Mouse (Mus musculus) limb, embryonic 11.5 days (tissue): ENCODE measurements around the gene Obox6. TPM values are rescaled to one million over a fixed set of nuclear protein-coding genes. Genes with fewer than 3 reads are reported as not detected.

Experiments
- ATAC-seq: fragments of 200-750 bp; cut with Nextera tagmentation; 2 replicates; pipeline ENCODE4 v1.8.0; 2017; ENCODE audit warnings: low read depth; ENCODE audit not compliant: insufficient number of reproducible peaks, low FRiP score, low TSS enrichment
- DNase-seq: peaks from one replicate; pipeline ENCODE4 v3.0.0-alpha.2; 2015; ENCODE audit warnings: low spot score
- H3K27ac ChIP-seq: fragments of 300-500 bp; sonication (generic); replicated peaks from 2 replicates; pipeline ENCODE4 v1.5.1; 2014; ENCODE audit warnings: low read depth, mild to moderate bottlenecking, low read length
- H3K27me3 ChIP-seq: fragments of 300-500 bp; sonication (generic); 2 replicates; pipeline ENCODE4 v1.6.1; 2014; ENCODE audit warnings: mild to moderate bottlenecking, low read length, mixed read lengths; ENCODE audit not compliant: control insufficient read depth, insufficient read depth
- H3K36me3 ChIP-seq: fragments of 300-500 bp; sonication (generic); 2 replicates; pipeline ENCODE4 v1.6.1; 2014; ENCODE audit warnings: mild to moderate bottlenecking, low read length, moderate library complexity, mixed read lengths; ENCODE audit not compliant: control insufficient read depth, insufficient read depth
- H3K4me1 ChIP-seq: fragments of 300-500 bp; sonication (generic); 2 replicates; pipeline ENCODE4 v1.6.1; 2014; ENCODE audit warnings: low read length, mixed read lengths; ENCODE audit not compliant: control insufficient read depth, insufficient read depth
- H3K4me2 ChIP-seq: fragments of 300-500 bp; sonication (generic); 2 replicates; pipeline ENCODE4 v1.6.1; 2014; ENCODE audit warnings: low read depth, mild to moderate bottlenecking, moderate library complexity; ENCODE audit not compliant: severe bottlenecking
- H3K4me3 ChIP-seq: fragments of 300-500 bp; sonication (generic); 2 replicates; pipeline ENCODE4 v1.5.1; 2014; ENCODE audit warnings: low read depth, low read length
- H3K9ac ChIP-seq: fragments of 300-500 bp; sonication (generic); 2 replicates; pipeline ENCODE4 v1.6.1; 2014; ENCODE audit warnings: mild to moderate bottlenecking, low read length
- H3K9me3 ChIP-seq: fragments of 300-500 bp; sonication (generic); 2 replicates; pipeline ENCODE4 v1.6.1; 2016; ENCODE audit warnings: low read length; ENCODE audit not compliant: control insufficient read depth
- WGBS: fragments of 180-500 bp; shearing (Covaris S2); extraction: QIAGEN DNeasy Blood & Tissue Kit; methylation state at CpG from one replicate; pipeline ENCODE4 v1.1.7; 2014; 5-methylcytosine and 5-hydroxymethylcytosine counted together
- polyA plus RNA-seq: library from polyadenylated mRNA; unstranded; fragments of >200 nt; fragmentation: Nextera tagmentation; extraction: Ambion mirVana; gene quantifications from 2 replicates; pipeline ENCODE4 v1.2.1, GENCODE M21; 2014

Gene Obox6
- polyA plus RNA-seq, result not detected in 2 replicates

DNA sequence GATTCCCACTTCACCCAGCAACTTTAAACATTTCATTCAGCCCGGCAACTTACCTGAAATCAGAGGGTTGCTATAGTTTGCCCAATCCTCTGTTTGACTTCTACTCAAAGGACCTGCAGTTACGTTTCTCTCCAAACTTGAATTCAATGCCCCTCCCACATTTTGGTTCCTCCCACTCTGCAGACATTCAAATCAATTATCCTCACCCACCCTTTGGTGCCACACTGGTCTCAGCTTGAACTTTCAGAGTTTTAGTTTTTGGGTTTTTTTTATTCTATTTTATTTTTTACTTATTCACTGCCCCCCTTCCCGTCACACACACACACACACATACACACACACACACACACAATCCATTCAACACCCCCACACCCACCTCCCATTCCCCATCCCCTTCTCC is at the start of gene Obox6:
Gene Obox6, minus strand, starts transcription at position 101 of the 400 bp plus-strand sequence.
- no peaks in the 10 kb centered on the region for H3K27me3 ChIP-seq
- H3K4me3 ChIP-seq, result no peak within 1 kb of the TSS
- H3K36me3 ChIP-seq, result no peaks in the 10 kb centered on the region
- no peak within 1 kb of the TSS for H3K27ac ChIP-seq
- peaks cover 8% of the 10 kb centered on the region; the same call in 1 of the 2 replicates for H3K9me3 ChIP-seq
- H3K4me2 ChIP-seq, result no peak within 1 kb of the TSS
- no peak for DNase-seq
- no peak within 1 kb of the TSS for H3K9ac ChIP-seq
- no peak for ATAC-seq
- WGBS, result 93% methylated on average over 3 of the region's 3 CpGs
- no peaks in the 10 kb centered on the region for H3K4me1 ChIP-seq

DNA sequence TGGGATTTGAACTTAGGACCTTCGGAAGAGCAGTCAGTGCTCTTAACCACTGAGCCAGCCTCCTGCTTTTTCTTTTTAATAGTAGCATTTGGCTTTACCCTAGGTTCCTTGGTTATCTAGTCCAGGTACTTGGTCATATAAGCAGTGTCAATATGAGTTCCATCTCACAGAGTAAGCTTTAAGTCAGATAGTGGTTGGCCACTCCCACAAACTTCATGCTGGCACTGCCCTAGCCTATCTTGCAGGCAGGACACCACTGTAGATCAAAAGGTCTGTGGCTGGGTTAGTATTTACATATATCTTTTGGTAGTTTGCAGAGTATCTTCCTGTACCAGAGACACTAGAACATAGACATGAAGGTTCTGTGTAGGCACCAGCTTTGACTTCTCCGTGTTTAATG is 44.6 kb upstream of the Obox6 start:
- H3K27me3 ChIP-seq, result no peaks in the 10 kb centered on the region
- 94% methylated on average over 2 of the region's 2 CpGs for WGBS
- DNase-seq (no peak), ATAC-seq (no peak)
- H3K36me3 ChIP-seq, result no peaks in the 10 kb centered on the region
- H3K4me2 ChIP-seq, result no peak overlapping the region
- no peaks in the 10 kb centered on the region for H3K9me3 ChIP-seq
- H3K27ac ChIP-seq, result no peak overlapping the region
- H3K4me1 ChIP-seq, result no peaks in the 10 kb centered on the region
- H3K9ac ChIP-seq, result no peak overlapping the region
- H3K4me3 ChIP-seq, result no peak overlapping the region

- Histone ChIP-seq H3K9me3 (no peaks in the 10 kb centered on the region), H3K27me3 (no peaks in the 10 kb centered on the region), H3K27ac (no peak within 1 kb of the TSS), H3K4me1 (no peaks in the 10 kb centered on the region), H3K4me2 (no peak within 1 kb of the TSS), H3K9ac (no peak within 1 kb of the TSS), H3K4me3 (no peak within 1 kb of the TSS), H3K36me3 (no peaks in the 10 kb centered on the region)
- ATAC-seq (no peak), DNase-seq (no peak)
- WGBS, result 93% methylated on average over 2 of the region's 2 CpGs
These were observed 42.8 kb upstream of the Obox6 start, which contains the start of gene Crxos for GRCm38 (mm10) chr7:15882317-15882716. Gene Crxos, plus strand, starts transcription at chr7:15882617.

DNA sequence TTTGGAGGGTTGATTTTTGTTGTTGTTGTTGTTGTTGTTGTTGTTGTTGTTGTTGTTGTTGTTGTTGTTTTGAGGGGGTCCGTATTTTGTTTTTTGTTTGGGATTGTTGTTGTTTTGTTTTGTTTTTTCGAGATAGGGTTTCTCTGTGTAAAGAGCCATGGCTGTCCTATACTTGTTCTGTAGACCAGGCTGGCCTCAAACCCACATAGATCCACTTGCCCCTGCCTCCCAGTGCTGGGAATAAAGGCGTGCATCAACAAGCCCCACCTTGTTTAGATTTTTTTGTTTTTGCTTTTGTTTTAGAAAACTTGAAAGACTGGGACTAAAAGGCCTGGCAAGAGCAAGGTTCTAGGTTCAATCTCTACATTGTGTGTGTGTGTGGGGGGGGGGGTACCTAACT is 42.4 kb upstream of the Obox6 start:
- ATAC-seq (no peak), DNase-seq (no peak)
- H3K4me3 ChIP-seq, result no peak overlapping the region
- H3K27me3 ChIP-seq, result no peaks in the 10 kb centered on the region
- H3K27ac ChIP-seq, result no peak overlapping the region
- no peaks in the 10 kb centered on the region for H3K9me3 ChIP-seq
- WGBS, result 76% methylated on average over 3 of the region's 3 CpGs
- H3K9ac ChIP-seq, result no peak overlapping the region
- no peaks in the 10 kb centered on the region for H3K4me1 ChIP-seq
- no peak overlapping the region for H3K4me2 ChIP-seq
- no peaks in the 10 kb centered on the region for H3K36me3 ChIP-seq

DNA sequence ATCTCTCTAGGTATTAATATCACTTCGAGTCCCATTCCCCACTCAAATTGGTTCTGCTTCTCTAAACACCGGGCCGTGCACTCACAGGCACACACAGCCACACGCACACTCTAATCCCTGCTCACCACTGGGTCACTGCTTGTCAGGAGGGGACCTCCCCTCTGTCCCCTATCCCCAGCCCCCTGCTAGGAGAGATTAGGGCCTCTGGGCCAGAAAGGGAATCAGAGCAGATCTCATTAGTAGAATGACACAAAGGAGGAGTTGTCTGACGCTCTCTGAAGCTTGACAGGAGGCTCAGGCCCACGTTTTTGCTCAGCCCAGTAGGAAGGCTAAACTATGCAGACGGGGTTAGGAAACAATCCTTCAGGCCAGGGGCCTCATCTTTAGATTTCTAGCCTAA is 41.9 kb upstream of the Obox6 start:
- H3K9me3 ChIP-seq, result no peaks in the 10 kb centered on the region
- H3K27me3 ChIP-seq, result no peaks in the 10 kb centered on the region
- no peaks in the 10 kb centered on the region for H3K4me1 ChIP-seq
- DNase-seq (no peak), ATAC-seq (no peak)
- 24% methylated on average over 7 of the region's 7 CpGs for WGBS
- H3K4me3 ChIP-seq, result no peak overlapping the region
- no peak overlapping the region for H3K4me2 ChIP-seq
- no peak overlapping the region for H3K9ac ChIP-seq
- H3K27ac ChIP-seq, result no peak overlapping the region
- H3K36me3 ChIP-seq, result no peaks in the 10 kb centered on the region

DNA sequence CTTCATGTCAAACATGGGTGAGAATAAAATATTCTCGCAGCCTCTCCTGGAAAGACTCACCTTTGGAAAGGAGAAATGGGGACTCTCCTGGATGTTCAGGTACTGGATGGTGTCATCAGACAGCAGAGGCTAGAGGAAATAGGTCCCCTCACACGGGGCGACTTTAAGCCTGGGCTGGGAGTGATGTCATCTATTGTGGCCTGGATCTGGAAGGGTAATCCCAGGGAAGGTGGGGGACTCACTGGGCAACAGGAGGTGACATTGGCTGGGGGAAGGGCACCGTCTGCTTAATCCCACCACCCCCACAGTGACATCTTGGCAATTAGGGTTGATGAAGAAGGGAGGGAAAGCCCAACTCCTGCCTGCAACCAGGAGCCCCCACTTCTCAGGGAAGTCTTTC is 40.3 kb upstream of the Obox6 start, which contains the start of gene Crx:
Gene Crx, minus strand, starts transcription at position 213 of the 400 bp plus-strand sequence.
- H3K27ac ChIP-seq, result no peak within 1 kb of the TSS
- H3K27me3 ChIP-seq, result no peaks in the 10 kb centered on the region
- 35% methylated on average over 4 of the region's 4 CpGs for WGBS
- DNase-seq (no peak), ATAC-seq (no peak)
- no peaks in the 10 kb centered on the region for H3K36me3 ChIP-seq
- no peak within 1 kb of the TSS for H3K4me3 ChIP-seq
- no peak within 1 kb of the TSS for H3K4me2 ChIP-seq
- no peak within 1 kb of the TSS for H3K9ac ChIP-seq
- no peaks in the 10 kb centered on the region; the same call in 1 of the 2 replicates for H3K9me3 ChIP-seq
- H3K4me1 ChIP-seq, result no peaks in the 10 kb centered on the region

DNA sequence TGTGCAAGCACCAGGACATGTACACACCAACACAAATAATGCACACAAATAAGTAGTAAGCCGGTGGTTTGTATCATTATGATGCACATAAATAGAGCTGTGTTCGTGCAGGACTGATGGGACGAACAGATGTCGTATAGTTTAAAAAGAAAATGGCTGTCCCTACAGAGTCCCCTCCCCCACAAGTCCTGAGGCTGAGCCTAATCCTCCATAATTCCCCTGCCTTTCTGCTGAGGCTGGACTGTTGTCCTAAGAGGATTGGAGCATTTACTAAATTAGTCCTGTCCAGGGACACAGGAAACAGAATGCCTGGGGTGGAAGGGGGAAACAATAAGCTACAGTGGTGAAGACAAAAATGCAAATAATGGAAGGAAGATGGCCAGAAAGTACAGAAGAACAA is 24.6 kb upstream of the Obox6 start:
- 85% methylated on average over 4 of the region's 4 CpGs for WGBS
- Histone ChIP-seq H3K4me3 (no peak overlapping the region), H3K36me3 (no peaks in the 10 kb centered on the region), H3K4me2 (no peak overlapping the region), H3K27me3 (no peaks in the 10 kb centered on the region), H3K4me1 (no peaks in the 10 kb centered on the region), H3K9ac (no peak overlapping the region), H3K27ac (no peak overlapping the region), H3K9me3 (0 out of 2 replicates have a peak, but pooled peaks cover under 1% of the 10 kb centered on the region)
- ATAC-seq (no peak), DNase-seq (no peak)

- no peaks in the 10 kb centered on the region for H3K4me1 ChIP-seq
- no peak overlapping the region for H3K27ac ChIP-seq
- H3K27me3 ChIP-seq, result no peaks in the 10 kb centered on the region
- DNase-seq (no peak), ATAC-seq (no peak)
- no peak overlapping the region for H3K4me3 ChIP-seq
- 47% methylated on average over 2 of the region's 2 CpGs for WGBS
- no peak overlapping the region for H3K9ac ChIP-seq
- no peaks in the 10 kb centered on the region for H3K9me3 ChIP-seq
- no peaks in the 10 kb centered on the region for H3K36me3 ChIP-seq
- no peak overlapping the region for H3K4me2 ChIP-seq
These were observed 20.2 kb upstream of the Obox6 start for GRCm38 (mm10) chr7:15859657-15860056.
